Mouse (Mus musculus): ENCODE data around the gene Vmn2r77. TPM values are rescaled to one million over a fixed set of nuclear protein-coding genes. Genes with fewer than 3 reads are reported as not detected.

Gene Vmn2r77
- 0.04 TPM for polyA plus RNA-seq (2017; shearing (Covaris generic))

GRCm38 (mm10) chr7:86794727-86795126, at the start of gene Vmn2r77:
Gene Vmn2r77 (plus strand): TSS chr7:86795027.

GRCm38 (mm10) chr7:86775617-86776325, 19.1 kb upstream of the Vmn2r77 start, which contains the start of gene Folh1:
Gene Folh1 (minus strand): TSS chr7:86775943.

Other genes starting within 250 kb of the Vmn2r77 start
- gene Olfr295, start 211.2 kb upstream of the Vmn2r77 start, polyA plus RNA-seq (2017; shearing (Covaris generic)), result 0.04 TPM
- not detected for gene Olfr294, start 178.4 kb upstream of the Vmn2r77 start, polyA plus RNA-seq (2017; shearing (Covaris generic))
- gene Olfr293, start 146.0 kb upstream of the Vmn2r77 start, polyA plus RNA-seq (2017; shearing (Covaris generic)), result not detected
- not detected for gene Olfr292, start 106.7 kb upstream of the Vmn2r77 start, polyA plus RNA-seq (2017; shearing (Covaris generic))
- not detected for gene Folh1, start 19.1 kb upstream of the Vmn2r77 start, polyA plus RNA-seq (2017; shearing (Covaris generic))
- gene Vmn2r78, start 120.1 kb downstream of the Vmn2r77 start, polyA plus RNA-seq (2017; shearing (Covaris generic)), result 0.06 TPM
- 0.07 TPM for gene Vmn2r79, start 201.1 kb downstream of the Vmn2r77 start, polyA plus RNA-seq (2017; shearing (Covaris generic))

Data from CD4-positive, CD25-positive, alpha-beta regulatory T cell (primary cell).